16 mouse cellular contexts compared by ENCODE assay signal in the genomic region with DNA sequence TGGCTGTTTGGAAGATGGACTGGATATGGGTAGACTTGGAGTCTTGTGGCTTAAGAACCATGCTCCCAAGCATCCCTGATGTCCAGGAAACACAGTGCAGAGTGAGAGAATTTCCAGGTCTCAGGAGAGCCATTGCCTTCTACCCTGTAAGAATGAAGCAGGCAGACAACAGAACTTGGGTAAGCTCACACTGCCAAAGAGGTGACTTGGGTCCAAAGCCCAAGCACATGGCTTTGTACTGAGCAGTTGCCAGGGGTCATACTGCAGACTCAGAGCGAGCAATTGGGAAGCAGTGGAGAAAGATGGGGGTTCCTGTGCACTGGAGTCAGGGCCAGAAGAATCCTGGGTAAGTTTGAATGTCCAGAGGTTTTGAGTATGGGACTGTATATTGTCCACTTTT. TPM values are rescaled to one million over a fixed set of nuclear protein-coding genes. Genes with fewer than 3 reads are reported as not detected.
DNase-seq lines count a peak whose midpoint lies in the region; ATAC-seq lines count a peak whose summit lies in the region.
"Had no signal": no experiment of that assay in that cellular context is flagged by ENCODE, and none has a peak within 500 bp of the region (broad histone marks: within the 10 kb centered on the region; RNA-seq: fewer than 3 reads in every experiment).

No protein-coding gene starts in this region.

- no peaks in the 10 kb centered on the region for H3K36me3 ChIP-seq in liver, embryonic 13.5 days
- peaks cover 2% of the 10 kb centered on the region for H3K36me3 ChIP-seq in liver, embryonic 15.5 days (replicated peaks)
- H3K36me3 ChIP-seq: embryonic facial prominence, embryonic 12.5 days; heart, embryonic 12.5 days; hindbrain, embryonic 12.5 days had no signal

- H3K9ac ChIP-seq in liver, embryonic 13.5 days, result peak overlapping the region; percentile 31
- peak overlapping the region; percentile 4; the same call in 1 of the 2 replicates for H3K9ac ChIP-seq in liver, embryonic 15.5 days
- H3K9ac ChIP-seq: embryonic facial prominence, embryonic 12.5 days; heart, embryonic 12.5 days; hindbrain, embryonic 12.5 days had no signal

- no peak overlapping the region for H3K4me2 ChIP-seq in liver, embryonic 13.5 days
- no peak overlapping the region for H3K4me2 ChIP-seq in liver, embryonic 15.5 days
- H3K4me2 ChIP-seq: embryonic facial prominence, embryonic 12.5 days; heart, embryonic 12.5 days; hindbrain, embryonic 12.5 days had no signal

- no peak for ATAC-seq in liver, embryonic 13.5 days (ENCODE audit: low read depth)
- no peak for ATAC-seq in liver, embryonic 15.5 days (ENCODE audit: insufficient read depth)
- ATAC-seq: forebrain, embryonic 16.5 days; hindbrain, embryonic 16.5 days had no signal

- DNase-seq in kidney, postnatal 25 days, result peak; percentile 33 to 54
- DNase-seq in kidney, postnatal 14 days, result no peak
- no peak for DNase-seq in liver, embryonic 13.5 days
- no peak for DNase-seq in liver
- DNase-seq in urinary bladder, postnatal 10 days (ENCODE audit: low spot score), result no peak
- DNase-seq: adrenal gland, postnatal 10 days; cerebellum, adult 11-12 months; cerebellum, adult 9-10 months; cerebellum, postnatal 25 days; gastrocnemius, postnatal 10 days had no signal

- H3K27me3 ChIP-seq in liver, embryonic 13.5 days, result no peaks in the 10 kb centered on the region
- no peaks in the 10 kb centered on the region for H3K27me3 ChIP-seq in liver, embryonic 15.5 days
- H3K27me3 ChIP-seq: embryonic facial prominence, embryonic 12.5 days; heart, embryonic 12.5 days; hindbrain, embryonic 12.5 days had no signal

- peak overlapping the region; percentile 91 for H3K27ac ChIP-seq in liver, embryonic 13.5 days
- H3K27ac ChIP-seq in liver, embryonic 15.5 days (replicated peaks), result peak overlapping the region; percentile 60
- H3K27ac ChIP-seq: embryonic facial prominence, embryonic 12.5 days; hindbrain, embryonic 12.5 days had no signal

- WGBS in liver, embryonic 13.5 days (ENCODE audit: insufficient replicate concordance), result 63% methylated on average over 1 of the region's 1 CpGs
- 79% methylated on average over 1 of the region's 1 CpGs for WGBS in liver, embryonic 15.5 days (ENCODE audit: insufficient replicate concordance)

- H3K9me3 ChIP-seq in liver, embryonic 13.5 days (replicated peaks), result no peaks in the 10 kb centered on the region
- H3K9me3 ChIP-seq in liver, embryonic 15.5 days (replicated peaks), result no peaks in the 10 kb centered on the region
- H3K9me3 ChIP-seq: embryonic facial prominence, embryonic 12.5 days; heart, embryonic 12.5 days; hindbrain, embryonic 12.5 days had no signal

- peaks cover 90% of the 10 kb centered on the region for H3K4me1 ChIP-seq in liver, embryonic 13.5 days (replicated peaks)
- peaks cover 88% of the 10 kb centered on the region for H3K4me1 ChIP-seq in liver, embryonic 15.5 days (replicated peaks)

- no peak overlapping the region for H3K4me3 ChIP-seq in liver, embryonic 13.5 days (replicated peaks)
- no peak overlapping the region for H3K4me3 ChIP-seq in liver, embryonic 15.5 days (replicated peaks)
- H3K4me3 ChIP-seq: embryonic facial prominence, embryonic 12.5 days; heart, embryonic 12.5 days; hindbrain, embryonic 12.5 days had no signal

RNA-seq across cellular contexts. Expression of a gene that starts 3.0 kb away (rescaled TPM):
- polyA plus RNA-seq in liver, embryonic 13.5 days (2015; fragmentation: Nextera tagmentation; extraction: Ambion mirVana), result 7.0 and 9.2 TPM in 2 replicates
- 9.3 and 10.2 TPM in 2 replicates for polyA plus RNA-seq in liver, embryonic 15.5 days (2015; fragmentation: Nextera tagmentation; extraction: Ambion mirVana)

RNA-seq across cellular contexts. Expression of a gene that starts 33.5 kb away (rescaled TPM):
- 0.38 and 0.50 TPM in 2 replicates for polyA plus RNA-seq in liver, embryonic 13.5 days (2015; fragmentation: Nextera tagmentation; extraction: Ambion mirVana)
- polyA plus RNA-seq in liver, embryonic 15.5 days (2015; fragmentation: Nextera tagmentation; extraction: Ambion mirVana), result 0.61 and 0.76 TPM in 2 replicates

RNA-seq across cellular contexts. Expression of a gene that starts 59.9 kb away (rescaled TPM):
- 586 and 708 TPM in 2 replicates for polyA plus RNA-seq in liver, embryonic 13.5 days (2015; fragmentation: Nextera tagmentation; extraction: Ambion mirVana)
- 444 and 469 TPM in 2 replicates for polyA plus RNA-seq in liver, embryonic 15.5 days (2015; fragmentation: Nextera tagmentation; extraction: Ambion mirVana)

Comparison
In these comparisons a context has a peak if more than half of its experiments do, and no peak if none do; other contexts are left out.
1. DNase-seq: peak in kidney, postnatal 25 days (2 of 2); none in kidney, postnatal 14 days (single experiment), liver, embryonic 13.5 days (single experiment), liver (single experiment) and urinary bladder, postnatal 10 days (single experiment).